Mouse (Mus musculus): ENCODE data around the gene Kirrel3.
A peak's percentile ranks its signal among the peaks of the same experiment; 100 is the strongest.

Gene Kirrel3

DNA sequence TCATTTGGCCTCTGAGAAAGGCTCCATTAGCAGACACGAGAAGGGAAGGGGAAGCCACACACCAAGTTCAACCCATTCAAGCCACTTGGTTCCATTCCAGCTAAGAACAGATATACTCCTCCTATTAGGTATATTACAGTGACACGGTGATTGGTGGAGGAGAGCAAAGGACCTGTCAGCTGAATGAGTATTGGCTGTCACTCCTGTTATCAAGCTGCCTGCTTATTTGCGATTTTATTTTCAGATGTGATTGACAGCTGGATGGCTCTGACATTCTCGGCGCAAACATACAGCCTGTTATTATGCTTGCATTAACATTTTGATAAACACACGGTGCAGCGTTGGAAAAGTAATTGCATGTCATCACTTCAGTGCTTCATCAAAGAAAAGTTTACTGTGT lies 118.1 kb downstream of the Kirrel3 start:
- DNase-seq (ENCODE audit: low read depth) = no peak

DNA sequence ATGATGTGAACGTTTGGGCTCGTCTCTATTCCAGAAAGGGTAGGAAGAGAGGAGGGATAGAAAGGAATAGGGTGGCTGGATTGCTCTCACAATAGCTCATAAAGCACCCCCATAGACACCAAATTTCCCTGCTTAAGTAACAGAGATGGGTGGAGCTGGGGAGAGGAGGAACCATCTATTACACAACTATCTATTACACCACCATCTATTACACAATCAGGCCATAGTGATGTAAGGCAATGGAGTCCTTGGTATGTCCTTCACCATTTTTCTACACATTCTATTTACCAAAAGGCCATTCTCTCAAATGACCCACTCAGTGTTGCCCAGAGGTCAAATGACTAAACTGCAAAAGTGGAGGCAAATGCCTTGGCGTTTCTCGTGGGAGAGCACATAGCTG lies 119.2 kb downstream of the Kirrel3 start:
- DNase-seq (ENCODE audit: low read depth) = peak; percentile 56

DNA sequence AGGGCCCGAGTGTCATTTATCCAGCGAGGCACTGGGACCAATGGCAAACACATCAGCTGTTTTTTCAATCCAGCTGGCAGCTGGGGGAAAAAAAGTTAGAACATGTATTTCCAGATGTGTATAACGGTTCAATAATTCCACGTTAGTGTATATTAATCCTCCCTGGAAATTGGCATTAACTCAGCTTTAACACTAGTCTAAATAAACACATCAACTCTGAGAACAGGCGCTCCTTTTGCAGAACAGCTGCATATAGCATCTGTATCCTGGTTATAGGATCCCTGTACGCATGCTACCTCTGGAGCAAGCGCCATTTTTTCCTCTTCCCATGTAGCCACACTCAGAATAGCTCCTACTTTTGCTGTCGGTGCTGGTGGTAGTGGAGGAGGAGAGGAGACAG lies 119.8 kb downstream of the Kirrel3 start:
- DNase-seq (ENCODE audit: low read depth) = no peak

DNA sequence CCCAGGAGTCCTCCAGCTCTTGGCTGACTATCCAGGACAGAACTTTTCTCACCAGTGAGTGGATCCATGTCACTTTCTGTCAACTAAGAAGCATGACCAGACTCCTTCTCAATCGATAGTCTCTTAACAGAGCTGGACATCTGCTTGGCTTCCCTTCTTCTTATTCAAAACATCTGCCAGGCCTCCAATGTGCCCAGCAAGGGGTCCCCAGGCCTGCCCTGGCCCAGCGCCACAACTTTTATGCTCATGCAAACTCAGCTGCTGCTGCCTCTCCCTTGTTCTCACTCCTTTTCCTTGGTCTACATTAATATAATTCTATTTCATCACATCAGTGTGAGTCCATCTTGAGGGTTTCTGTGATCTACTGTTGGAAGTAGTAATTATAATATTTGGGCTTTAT lies 122.3 kb downstream of the Kirrel3 start:
- no peak for DNase-seq (ENCODE audit: low read depth)

DNA sequence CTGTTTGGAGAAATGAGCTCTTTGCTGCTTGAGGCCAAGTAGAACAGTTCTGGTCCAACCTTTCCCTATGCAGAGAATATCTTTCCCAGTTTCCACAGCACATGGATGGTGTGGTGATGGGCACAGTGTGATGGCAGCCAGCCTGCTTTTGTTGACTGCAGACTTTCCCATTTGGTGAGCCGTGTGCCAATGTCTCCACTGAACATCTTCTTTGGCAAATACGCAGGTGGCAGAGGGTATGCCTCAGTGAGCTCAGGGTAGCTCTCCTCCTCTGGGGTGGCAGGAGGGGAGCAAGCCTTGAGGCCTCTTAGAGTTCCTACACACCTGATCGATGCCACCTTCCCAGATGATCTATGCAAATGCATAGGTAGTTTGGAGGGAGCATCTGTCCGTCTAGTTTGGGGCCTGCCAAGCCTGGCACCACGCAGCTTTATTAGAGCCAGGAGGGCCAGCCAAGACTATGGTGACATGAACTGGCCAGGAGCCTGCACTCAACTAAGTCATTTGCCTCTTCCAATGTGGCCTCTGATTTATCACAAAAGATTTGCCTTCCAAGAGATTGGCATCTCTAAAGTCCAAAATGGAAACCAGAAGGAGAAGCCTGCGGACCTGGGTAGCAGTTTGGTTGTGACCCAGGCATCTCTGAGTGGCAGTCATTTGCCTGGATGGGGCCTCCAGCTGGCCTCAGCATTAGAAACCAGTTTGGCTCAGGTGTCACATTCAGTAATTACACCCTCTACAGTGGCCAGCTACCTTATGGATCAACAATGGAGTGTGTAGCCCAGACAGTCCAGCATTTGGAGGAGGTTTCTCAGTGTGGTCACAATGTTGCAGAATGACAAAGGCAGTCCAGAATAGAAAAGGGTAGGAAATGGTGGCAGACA lies 127.4 kb downstream of the Kirrel3 start:
- no peak for DNase-seq (ENCODE audit: low read depth)

DNA sequence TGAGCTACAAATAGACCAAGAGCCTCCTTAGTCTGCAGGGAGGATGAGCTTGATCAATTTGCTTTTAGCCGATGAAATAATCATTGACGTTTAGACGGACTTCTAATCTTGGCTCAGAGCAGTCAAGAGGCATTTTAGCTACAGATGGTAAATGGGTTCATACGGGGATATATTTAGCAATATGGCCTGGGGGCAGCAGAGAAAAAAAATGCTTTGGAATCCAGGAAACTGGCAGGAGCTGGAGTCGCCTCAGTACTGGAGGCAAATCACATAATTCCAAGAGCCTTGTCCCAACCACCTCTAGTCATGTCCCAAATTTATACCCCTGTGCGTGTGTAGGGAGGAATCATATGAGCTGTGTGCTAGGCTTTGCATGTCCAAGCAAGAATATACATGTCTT lies 132.4 kb downstream of the Kirrel3 start:
- no peak for DNase-seq (ENCODE audit: low read depth)

DNA sequence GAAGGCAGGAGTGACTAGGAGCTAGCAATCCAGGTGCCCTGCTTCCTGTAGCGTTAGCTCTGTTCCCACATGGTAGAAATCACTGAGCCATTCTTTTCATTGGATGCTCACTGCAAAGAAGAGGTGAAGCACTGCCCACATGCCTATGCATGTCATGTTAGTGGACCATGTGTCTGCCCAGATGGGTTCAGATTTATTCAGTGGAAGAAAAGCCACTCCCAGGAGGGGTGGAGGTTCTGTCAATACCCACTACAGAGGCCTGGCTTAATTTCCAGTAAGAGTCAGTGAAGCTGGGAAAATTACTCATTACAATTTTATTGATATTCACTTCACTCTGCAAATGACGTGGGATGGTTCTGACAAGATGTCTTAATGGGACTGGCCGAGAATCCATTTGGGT lies 134.2 kb downstream of the Kirrel3 start:
- no peak for DNase-seq (ENCODE audit: low read depth)

DNA sequence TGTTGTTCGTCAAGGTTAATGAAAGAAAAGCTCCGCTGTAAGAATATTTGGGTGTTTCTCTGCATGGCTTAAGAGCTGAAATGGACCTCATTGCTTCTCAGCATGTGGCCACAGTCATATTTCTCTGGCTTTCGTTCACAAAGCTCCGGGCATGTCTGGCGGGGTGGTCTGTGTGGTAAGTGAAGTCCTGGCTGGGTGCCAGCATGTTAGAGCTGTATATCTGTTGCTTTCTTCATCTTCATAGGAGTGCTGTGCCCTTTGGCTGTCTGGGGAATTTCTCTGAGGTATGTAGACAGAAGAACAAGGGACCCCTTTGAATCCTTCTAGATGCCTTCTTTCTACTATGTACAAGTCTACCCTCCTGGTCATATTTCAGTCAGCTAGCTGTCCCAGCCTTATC lies 137.8 kb downstream of the Kirrel3 start:
- DNase-seq (ENCODE audit: low read depth) = no peak

DNA sequence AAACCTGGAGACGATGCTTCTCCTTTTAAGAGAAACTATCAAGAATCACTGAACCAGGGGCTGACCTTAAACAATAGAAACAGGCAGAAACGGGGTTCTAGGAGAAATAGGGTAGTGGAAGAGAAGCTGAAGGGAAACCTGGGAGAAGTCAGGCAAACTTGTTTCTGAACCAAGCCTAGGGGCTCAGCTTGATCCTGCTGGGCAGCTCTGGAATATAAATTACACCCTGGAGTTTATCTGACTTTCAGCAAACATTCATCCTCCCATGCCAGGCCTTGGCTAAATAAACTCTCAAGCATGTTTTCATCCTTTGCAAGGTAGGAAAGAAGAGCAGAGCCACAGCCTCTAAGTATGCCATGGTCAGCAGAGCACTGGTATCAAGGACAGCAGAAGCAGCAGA lies 138.3 kb downstream of the Kirrel3 start:
- DNase-seq (ENCODE audit: low read depth) = no peak

DNA sequence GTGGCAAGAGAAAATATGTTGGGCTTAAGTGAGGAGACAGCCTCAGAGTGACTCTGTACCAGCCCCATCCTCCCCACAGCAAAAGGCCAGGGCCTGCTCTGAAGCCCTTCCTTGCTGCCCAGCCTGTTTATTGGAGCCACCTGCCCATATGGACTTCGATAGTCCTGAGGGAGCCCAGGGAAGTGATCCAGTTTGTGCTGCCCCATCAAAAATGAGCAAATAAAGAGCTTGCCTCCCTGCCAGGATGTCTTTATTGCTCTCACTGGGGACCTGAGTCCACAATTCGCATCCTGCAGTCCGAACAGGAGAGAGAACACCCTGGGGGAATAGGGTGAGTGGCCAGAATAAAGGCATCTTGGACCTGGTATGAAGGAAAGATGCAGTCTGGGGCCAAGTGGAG lies 143.1 kb downstream of the Kirrel3 start:
- no peak for DNase-seq (ENCODE audit: low read depth)

DNA sequence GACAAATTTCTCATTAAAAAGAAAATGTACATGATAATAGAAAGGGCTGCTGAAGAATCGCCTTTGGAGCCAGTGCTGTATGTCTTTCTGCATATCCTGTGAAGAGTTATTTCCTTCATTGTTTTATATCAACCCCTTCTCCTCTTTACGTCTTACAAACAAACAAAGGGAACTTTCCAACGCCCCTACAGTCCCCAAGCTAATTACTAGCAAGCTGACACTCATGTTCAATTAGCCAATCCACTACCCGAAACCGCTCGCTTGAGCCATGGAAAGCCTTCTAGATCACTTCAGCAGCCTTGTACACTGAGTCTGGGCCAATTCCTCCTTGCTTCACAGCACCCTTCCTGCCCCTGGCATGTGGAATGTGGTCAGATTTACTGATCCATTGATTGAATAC lies 150.0 kb downstream of the Kirrel3 start:
- DNase-seq (ENCODE audit: low read depth) = no peak

DNA sequence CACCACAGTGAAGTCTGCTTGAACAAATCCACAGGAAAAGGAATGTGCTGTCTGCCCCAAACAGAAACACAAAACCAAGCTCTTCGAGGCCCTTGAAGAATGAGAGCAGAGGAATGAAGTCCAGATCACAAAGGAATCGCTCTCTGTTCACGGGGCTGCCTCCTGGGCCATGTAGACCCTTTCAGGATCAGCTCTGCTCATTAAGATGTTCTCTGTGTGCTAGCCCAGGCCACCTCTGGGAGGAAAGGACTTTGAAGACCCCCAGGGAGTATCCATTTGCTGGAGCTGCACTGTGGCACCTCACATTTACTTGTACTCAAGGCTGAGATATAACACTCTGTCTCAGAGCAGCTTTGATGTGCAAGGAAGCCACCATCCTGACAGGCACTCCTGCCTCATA lies 158.2 kb downstream of the Kirrel3 start:
- no peak for DNase-seq (ENCODE audit: low read depth)

DNA sequence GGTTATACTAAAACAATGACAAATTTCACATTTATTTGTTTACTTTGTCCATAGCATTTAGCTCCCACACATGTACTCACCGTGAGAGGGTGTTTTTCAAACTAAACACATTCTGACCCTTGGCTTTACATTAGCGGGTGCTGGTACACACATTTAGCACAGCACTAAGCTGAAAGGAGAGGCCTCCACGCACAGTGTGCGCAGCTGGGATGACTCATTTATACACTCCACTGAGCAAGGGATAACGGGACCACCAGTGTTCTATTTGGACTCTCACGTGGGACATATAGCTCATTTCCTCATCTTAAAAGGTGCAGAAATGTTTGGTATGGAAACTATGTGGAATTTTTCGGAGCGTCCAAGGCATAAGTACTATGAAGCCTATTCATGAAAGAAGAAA lies 158.7 kb downstream of the Kirrel3 start:
- DNase-seq (ENCODE audit: low read depth) = no peak

DNA sequence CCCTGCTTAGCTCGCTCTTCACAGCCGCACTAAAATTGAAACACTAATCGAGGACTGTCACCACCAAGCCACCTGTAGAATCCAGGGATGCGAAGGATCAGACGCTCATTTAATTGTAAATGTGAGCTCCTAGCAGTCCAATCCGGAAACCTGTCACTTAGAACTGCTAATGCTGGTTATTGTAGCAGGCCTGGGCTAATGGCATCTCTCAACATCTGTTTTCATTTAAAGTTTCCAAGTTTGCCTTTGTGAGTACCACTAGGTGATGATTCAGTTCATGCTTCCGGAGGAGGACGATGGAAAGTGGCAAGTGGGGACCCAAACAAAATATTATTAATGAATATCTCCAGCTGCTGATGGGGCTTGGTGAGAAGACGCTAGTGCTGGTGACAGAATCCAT lies 161.1 kb downstream of the Kirrel3 start:
- no peak for DNase-seq (ENCODE audit: low read depth)

DNA sequence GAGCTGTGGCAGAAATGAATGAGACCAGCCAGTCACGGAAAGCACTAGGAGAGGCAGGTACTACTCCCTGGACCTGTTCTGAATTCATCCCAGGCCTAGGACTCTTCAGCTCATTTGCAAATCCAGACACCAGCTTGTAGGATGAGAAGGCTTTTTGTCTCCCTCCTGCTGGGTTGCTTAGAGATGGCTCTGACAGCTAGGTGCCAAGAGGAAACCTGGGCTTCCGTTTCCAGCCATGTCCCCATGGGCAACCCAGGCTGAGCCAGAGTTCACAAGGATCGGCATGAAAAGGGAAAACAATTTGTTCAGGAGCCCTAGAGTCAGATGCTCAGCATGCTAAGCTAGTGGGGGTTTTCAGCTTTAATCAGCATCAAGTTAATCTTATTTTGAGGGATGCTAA lies 166.6 kb downstream of the Kirrel3 start:
- DNase-seq (ENCODE audit: low read depth) = no peak

DNA sequence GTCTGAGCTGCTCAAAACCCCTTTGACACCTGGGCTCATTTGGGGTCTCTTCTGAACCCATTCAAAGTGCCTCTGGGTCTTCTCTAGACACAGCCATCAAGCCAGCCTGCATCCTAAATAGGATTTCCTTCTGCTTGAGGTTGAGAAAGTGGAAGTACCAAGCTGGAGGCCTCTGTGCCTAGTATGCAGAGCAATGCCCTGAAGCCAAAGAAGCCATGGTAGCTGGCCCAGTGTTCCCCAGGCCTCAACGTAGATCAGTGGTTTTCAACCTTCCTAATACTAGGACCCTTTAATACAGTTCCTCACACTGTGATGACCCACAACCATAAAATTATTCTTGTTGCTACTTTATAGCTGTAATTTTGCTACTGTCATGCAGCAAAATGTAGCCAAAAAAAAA lies 167.4 kb downstream of the Kirrel3 start:
- DNase-seq (ENCODE audit: low read depth) = no peak

DNA sequence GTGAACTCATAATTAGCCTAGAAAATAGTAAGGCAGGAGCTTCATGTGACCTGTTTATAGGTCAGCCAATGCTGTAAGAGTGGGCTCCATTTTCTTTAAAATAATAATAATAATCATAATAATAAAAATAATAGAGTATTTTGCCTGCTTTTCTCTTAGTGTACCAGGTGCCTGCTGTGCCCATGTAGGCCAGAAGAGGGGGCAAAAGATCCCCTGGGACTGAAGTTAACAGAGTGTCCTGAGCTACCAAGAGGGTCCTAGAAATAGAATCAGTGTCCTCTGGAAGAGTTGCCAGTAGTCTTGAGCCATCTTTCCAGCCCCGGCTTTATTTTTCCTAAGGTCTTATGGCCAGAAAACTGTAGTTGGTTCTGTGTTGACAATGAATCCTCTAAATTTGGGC lies 174.9 kb downstream of the Kirrel3 start:
- no peak for DNase-seq (ENCODE audit: low read depth)

DNA sequence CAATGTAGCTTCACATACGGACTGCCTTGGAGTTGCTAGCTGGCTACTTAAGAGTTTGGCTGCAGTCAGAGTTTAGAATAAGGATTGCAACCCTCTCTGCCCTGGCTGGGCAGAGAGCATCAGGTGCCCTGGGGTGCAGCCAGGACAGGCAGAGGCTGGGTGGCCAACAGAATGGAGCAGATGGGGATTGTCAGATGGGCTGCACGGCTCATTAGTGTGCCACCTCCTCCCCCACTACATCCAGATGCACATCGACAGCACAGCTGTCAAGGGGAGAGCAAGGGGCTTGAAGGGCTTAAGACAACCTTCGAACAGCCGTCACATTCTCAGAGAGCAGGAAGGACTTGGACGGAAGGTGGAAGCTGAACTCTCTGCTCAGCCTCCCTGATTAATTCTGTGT lies 177.7 kb downstream of the Kirrel3 start:
- no peak for DNase-seq (ENCODE audit: low read depth)

DNA sequence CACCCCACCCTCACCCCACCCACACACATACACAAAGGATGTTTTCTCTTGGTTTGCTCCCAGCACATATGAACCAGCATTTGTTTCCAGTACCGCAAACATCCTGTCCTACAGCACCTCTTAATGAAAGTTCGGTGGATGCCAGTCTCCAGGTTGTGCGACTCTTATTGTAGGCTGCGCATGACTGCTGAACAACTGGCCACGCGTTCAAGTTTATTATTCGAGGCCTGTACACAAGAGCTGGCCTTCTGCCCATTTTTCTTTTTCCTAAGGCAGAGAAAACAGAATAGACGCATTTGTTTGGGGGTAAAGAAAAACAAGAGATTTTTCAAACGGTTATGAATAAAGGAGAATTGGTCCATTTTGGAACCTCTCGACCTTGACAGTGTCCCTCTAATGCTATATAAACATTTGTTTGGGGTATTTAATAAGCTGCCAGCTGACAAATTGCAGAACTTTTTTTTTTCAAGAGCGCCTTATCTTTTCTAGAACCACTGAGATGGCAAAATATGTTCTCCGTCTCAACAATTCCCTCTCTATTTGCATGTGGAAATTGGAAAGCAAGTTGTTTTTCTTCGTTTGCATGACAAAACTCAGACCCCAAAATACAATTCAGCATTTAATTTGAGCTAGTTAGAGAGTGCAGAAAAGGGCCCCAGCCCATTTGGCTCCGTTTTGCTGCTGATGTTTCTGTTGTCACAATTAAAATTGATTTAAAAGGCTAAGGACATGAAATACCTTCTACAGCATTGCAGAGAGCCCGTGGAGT lies 179.9 kb downstream of the Kirrel3 start:
- no peak for DNase-seq (ENCODE audit: low read depth)

DNA sequence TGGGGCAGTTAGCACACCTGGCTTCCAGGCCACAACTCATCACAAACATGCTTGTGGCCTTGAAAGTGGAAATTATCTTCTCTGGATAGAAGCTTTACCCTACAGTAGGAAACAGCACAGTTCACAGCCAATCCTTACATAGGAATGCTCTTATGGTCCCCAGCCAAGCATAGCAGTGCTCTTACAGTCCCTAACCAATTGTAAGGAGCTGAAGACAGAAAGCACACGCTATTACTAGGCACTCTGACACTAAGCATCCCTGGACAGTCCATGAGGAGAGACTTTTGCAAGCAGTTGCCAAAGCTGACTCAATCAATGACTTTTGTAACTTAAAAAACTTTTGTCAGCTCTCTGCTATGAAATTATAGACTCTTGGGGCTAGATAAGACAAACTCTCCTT lies 181.5 kb downstream of the Kirrel3 start:
- no peak for DNase-seq (ENCODE audit: low read depth)

DNA sequence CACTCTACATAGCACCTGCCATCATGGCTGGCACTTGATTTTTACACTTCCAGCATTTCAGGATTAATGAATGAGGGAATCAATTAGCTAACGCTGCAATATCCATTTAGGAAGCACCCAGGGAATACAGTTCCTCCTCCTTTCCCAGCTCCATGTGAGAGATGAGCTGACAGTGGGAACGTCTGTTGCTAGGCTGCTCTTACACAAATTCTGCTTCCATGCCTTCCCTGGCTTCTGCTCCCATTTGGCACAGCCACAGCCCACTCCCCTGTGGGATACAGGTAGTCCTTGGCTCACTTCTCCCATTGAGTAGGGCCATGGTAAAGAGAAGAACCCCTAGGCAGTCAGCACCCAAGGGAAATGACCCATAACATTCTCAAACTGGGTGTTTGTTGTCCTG lies 185.2 kb downstream of the Kirrel3 start:
- DNase-seq (ENCODE audit: low read depth) = no peak

DNA sequence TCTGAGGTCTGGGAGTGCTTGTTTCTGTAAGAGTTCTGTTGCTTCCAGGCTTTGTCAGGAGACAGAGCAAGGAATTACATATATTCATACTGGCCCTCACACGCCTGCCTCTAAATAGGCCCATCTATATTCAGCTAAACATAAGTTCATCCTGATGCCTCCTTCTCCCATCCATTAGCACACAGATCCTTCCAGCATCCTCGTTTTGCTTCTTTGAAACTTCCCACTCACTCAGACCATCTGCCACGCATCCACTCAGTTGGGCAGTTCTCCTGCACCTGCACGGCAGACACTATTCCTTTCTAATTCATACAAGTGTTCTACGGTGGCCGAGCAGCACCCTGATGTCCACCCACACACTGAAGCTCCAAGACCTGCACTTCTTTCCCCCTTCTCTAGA lies 201.1 kb downstream of the Kirrel3 start:
- DNase-seq (ENCODE audit: low read depth) = no peak

DNA sequence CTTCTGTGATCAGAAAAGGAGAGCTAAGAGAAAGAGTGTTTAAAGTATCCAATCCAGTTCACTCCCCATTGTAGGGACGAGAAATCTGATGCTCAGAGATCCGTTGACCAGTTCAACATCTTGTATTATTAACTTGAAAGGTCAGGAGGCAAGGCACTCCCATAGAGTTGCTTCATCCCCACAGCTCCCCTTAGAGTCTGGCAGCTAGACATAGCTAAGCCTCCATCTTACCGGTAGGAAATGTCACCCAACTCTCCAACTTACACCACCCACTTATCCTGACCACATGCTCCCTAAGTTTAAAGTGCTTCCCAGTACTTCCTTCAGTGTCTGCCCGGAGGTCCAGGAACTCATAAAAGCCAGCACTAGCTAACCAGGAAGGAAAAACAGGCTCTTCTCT lies 202.7 kb downstream of the Kirrel3 start:
- no peak for DNase-seq (ENCODE audit: low read depth)

DNA sequence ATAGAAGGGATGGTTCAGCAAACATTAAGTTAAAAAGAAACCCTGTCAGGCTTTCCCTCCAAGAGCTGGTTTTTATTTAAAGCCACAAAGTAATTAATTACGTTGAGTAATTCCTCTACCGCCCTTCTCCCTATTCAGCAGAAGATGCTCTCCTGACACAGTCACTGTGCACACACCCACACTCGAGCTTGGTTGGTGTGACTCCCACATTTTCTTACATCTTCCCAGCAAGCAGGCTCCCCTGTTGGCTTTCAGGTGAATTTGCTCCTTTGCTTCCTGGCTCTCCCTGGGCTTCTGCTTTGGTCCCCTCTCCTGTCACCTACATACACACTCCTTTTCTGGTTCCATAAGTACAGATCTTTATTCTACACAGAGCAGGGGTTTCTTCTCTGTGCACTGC lies 203.7 kb downstream of the Kirrel3 start:
- DNase-seq (ENCODE audit: low read depth) = no peak
